Mouse (Mus musculus): ENCODE results near the gene Gm49673. TPM values are rescaled to one million over a fixed set of nuclear protein-coding genes. Genes with fewer than 3 reads are reported as not detected.
A peak's percentile ranks its signal among the peaks of the same experiment; 100 is the strongest.
"Not testable (repeated sequence)": the region's sequence is repeated elsewhere in the genome, so short reads cannot be mapped to it uniquely, and the experiment has no call there.

Gene Gm49673
- total RNA-seq, 2 experiments from 2014 or later: 0.26 to 0.58 TPM

GRCm38 (mm10) chr17:8046178-8046577, 101.4 kb downstream of the Gm49673 start:
- peak; percentile 66 to 77 for DNase-seq (ENCODE audit: low spot score in 2 of 2)

- DNase-seq (ENCODE audit: low spot score in 2 of 2): not testable (repeated sequence)
These were observed 106.4 kb downstream of the Gm49673 start for GRCm38 (mm10) chr17:8041197-8041596.

- DNase-seq (ENCODE audit: low spot score in 2 of 2): not testable (repeated sequence)
These were observed 107.5 kb downstream of the Gm49673 start for GRCm38 (mm10) chr17:8039916-8040635.

- DNase-seq (ENCODE audit: low spot score in 2 of 2): not testable (repeated sequence)
These were observed 110.6 kb downstream of the Gm49673 start for GRCm38 (mm10) chr17:8036976-8037375.

Other genes starting within 250 kb of the Gm49673 start
- 1 to 10 TPM; 5.3 to 5.6 TPM for gene Tagap, start 221.8 kb downstream of the Gm49673 start, total RNA-seq (2021)
- 10 to 100 TPM; 36.9 to 41.9 TPM for gene Rsph3a, start 202.2 kb downstream of the Gm49673 start, total RNA-seq (2021)
- gene Rnaset2a, start 309 bp upstream of the Gm49673 start, total RNA-seq (2021): 1 to 10 TPM; 4.9 to 6.7 TPM
- gene Fgfr1op, start 17.7 kb upstream of the Gm49673 start, total RNA-seq (2021): 10 to 100 TPM; 17.9 to 18.5 TPM
- under 1 TPM in 1 of 2 experiments, not detected in 1; 0.46 TPM for gene Ccr6, start 88.3 kb upstream of the Gm49673 start, total RNA-seq (2021)
- 100 to 1,000 TPM; 161 to 169 TPM for gene Mpc1, start 135.1 kb upstream of the Gm49673 start, total RNA-seq (2021)
- 10 to 100 TPM; 62.1 to 63.8 TPM for gene Sft2d1, start 163.3 kb upstream of the Gm49673 start, total RNA-seq (2021)
- 10 to 100 TPM; 14.0 to 17.9 TPM for gene Prr18, start 189.7 kb upstream of the Gm49673 start, total RNA-seq (2021)
- gene T2, start 208.2 kb upstream of the Gm49673 start, total RNA-seq (2021): 1 to 10 TPM in 1 of 2 experiments, under 1 TPM in 1; 0.84 to 1.3 TPM